Mouse (Mus musculus): Measurements from ENCODE around the gene Tial1.

Gene Tial1

GRCm38 (mm10) chr7:128416664-128417063, 44.9 kb downstream of the Tial1 start:
- DNase-seq (ENCODE audit: low spot score): no peak

GRCm38 (mm10) chr7:128414433-128414832, 47.1 kb downstream of the Tial1 start:
- DNase-seq (ENCODE audit: low spot score): no peak

- DNase-seq (ENCODE audit: low spot score): no peak
These were observed 49.3 kb downstream of the Tial1 start for GRCm38 (mm10) chr7:128412071-128412833.

- DNase-seq (ENCODE audit: low spot score): no peak
These were observed 50.7 kb downstream of the Tial1 start for GRCm38 (mm10) chr7:128410708-128411413.

GRCm38 (mm10) chr7:128408265-128408664, 53.3 kb downstream of the Tial1 start:
- no peak for DNase-seq (ENCODE audit: low spot score)

GRCm38 (mm10) chr7:128403988-128404387, 57.5 kb downstream of the Tial1 start:
- DNase-seq (ENCODE audit: low spot score): no peak

- no peak for DNase-seq (ENCODE audit: low spot score)
These were observed 57.9 kb downstream of the Tial1 start for GRCm38 (mm10) chr7:128403586-128403985.

GRCm38 (mm10) chr7:128403128-128403527, 58.4 kb downstream of the Tial1 start:
- DNase-seq (ENCODE audit: low spot score): no peak

- no peak for DNase-seq (ENCODE audit: low spot score)
These were observed 58.9 kb downstream of the Tial1 start for GRCm38 (mm10) chr7:128402577-128402976.

GRCm38 (mm10) chr7:128398664-128399063, 62.9 kb downstream of the Tial1 start:
- no peak for DNase-seq (ENCODE audit: low spot score)

GRCm38 (mm10) chr7:128397066-128397465, 64.5 kb downstream of the Tial1 start:
- DNase-seq (ENCODE audit: low spot score): no peak

- no peak for DNase-seq (ENCODE audit: low spot score)
These were observed 67.8 kb downstream of the Tial1 start for GRCm38 (mm10) chr7:128393756-128394155.

- DNase-seq (ENCODE audit: low spot score): no peak
These were observed 68.6 kb downstream of the Tial1 start for GRCm38 (mm10) chr7:128392972-128393314.

GRCm38 (mm10) chr7:128392071-128392971, 69.2 kb downstream of the Tial1 start:
- DNase-seq (ENCODE audit: low spot score): no peak

GRCm38 (mm10) chr7:128391267-128392057, 70.1 kb downstream of the Tial1 start:
- no peak for DNase-seq (ENCODE audit: low spot score)
